Mouse (Mus musculus): ENCODE measurements around the gene Gm7361.

- no peak for TF ChIP-seq CTCF (IDR thresholded peaks at IDR 0.05; ENCODE audit: low read depth)
- TF ChIP-seq EP300 (IDR thresholded peaks at IDR 0.05; ENCODE audit: low read depth): no peak
Observed at GRCm38 (mm10) chr5:26222076-26222475, 35.4 kb upstream of the Gm7361 start.

All from heart, postnatal 0 days (tissue).